Mouse (Mus musculus): ENCODE results near the gene Ntrk2.

The Ntrk2 gene

DNA sequence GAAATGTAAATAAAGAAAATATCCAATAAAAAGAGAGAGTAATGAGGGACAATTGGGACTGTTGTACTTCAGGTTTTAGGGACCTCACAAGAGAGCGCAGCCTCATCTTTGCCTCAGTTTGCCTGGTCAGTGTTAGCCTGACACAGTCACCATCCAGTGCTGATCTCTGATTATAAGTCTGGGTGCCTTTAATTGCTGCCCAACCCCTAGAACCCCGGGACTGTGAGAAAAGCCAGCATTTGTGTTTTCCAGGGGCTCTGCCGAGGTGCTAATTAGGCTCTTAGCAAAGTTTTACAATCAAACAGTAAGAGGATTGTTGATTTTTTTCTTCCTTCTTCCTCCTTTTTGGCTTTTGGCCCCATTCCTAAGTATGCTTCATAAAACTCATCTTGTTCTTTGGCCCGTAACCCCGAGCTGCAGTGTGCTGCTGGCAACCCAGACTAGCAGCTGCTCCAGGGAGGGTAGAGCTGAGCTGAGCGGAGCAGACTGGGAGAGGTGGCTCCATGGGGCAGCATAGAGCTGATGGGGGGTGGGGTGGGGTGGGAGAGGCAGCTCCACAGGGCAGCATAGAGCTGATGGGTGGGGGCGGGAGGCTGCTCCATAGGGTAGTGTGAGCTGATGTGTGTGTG lies 34.5 kb downstream of the Ntrk2 start:
- in situ Hi-C loops (cut with MboI, MseI) = no loop called here

DNA sequence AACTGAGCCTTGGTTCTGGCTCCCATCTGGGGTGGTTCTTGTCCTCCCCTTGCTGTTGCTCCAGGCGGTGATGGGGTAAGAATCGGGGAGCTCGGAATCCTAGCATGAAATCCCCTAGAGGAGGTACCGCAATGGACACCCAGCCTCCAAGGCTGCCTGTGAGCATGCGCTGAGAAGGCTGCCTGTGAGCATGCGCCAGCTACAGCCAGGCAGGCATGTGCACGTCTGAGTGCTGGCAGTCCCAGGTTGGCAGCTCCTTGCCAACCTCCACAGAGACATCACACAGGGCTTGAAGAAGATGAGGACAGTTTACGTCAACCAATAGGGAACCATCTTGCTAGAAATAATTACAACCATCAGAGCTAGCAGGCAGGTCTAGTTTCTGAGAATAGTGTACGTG lies 37.5 kb downstream of the Ntrk2 start:
- in situ Hi-C loops (cut with MboI, MseI) = no loop called here

DNA sequence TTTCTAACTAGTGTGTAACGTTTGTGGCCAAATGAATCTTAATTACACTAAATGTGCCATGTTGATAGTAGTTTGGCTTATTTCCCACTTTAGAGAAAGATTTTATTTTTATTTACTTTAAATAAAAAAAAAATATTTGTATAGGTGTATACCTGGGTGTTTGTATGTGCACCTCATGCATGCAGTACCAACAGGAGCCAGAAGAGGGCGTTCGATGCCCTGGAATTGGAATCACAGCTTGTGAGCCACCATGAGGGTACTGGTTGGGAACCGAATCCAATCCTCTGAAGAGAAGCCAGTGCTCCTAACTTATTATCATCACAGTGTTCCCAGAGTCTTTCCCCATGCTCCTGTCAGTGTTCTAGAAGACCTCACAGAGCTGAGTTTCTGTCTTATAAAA lies 42.2 kb downstream of the Ntrk2 start:
- in situ Hi-C loops (cut with MboI, MseI) = no loop called here

- in situ Hi-C loops (cut with MboI, MseI) = no loop called here
Measured at GRCm38 (mm10) chr13:58853685-58854084, 47.3 kb downstream of the Ntrk2 start.

DNA sequence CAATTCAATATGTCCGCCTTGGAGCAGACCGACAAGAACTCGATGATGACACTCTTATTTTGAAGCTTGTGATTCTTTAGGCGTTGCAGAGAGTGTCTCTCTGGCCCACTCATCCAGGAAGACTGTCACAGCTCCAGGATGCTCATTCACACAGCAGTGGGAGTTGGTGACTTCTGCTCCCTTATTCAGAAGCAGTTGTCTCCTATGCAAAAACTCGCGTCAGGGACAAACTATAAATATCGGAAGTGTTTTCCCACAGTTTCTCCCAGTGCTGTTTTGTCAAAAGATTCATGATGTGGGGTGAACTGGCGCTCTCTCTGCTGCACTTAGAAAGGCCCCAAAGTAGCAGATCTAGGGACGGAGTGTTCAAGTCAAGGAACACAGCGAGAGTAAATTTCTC lies 59.9 kb downstream of the Ntrk2 start:
- in situ Hi-C loops (cut with MboI, MseI) = no loop called here

GRCm38 (mm10) chr13:58866776-58867435 lies 60.5 kb downstream of the Ntrk2 start:
- in situ Hi-C loops (cut with MboI, MseI) = no loop called here

- in situ Hi-C loops (cut with MboI, MseI) = no loop called here
Measured at GRCm38 (mm10) chr13:58882468-58882867, 76.1 kb downstream of the Ntrk2 start.

DNA sequence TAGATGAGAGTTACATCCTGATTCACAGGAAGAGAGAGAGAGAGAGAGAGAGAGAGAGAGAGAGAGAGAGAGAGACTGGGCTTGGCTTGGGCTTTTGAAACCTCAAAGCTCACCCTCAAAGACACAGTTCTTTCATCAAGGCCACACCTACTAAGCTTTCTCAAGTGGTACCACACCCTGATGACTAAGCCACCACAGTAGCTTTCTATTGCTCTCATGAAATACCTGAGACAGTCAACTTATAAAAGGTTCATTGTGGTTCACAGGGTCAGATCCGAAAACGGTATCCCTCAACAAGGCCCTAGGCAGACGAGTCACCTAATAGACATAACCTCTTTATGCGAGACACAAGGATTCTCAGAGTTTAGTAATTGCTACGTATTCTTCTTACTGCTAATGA lies 76.5 kb downstream of the Ntrk2 start:
- in situ Hi-C loops (cut with MboI, MseI) = no loop called here

DNA sequence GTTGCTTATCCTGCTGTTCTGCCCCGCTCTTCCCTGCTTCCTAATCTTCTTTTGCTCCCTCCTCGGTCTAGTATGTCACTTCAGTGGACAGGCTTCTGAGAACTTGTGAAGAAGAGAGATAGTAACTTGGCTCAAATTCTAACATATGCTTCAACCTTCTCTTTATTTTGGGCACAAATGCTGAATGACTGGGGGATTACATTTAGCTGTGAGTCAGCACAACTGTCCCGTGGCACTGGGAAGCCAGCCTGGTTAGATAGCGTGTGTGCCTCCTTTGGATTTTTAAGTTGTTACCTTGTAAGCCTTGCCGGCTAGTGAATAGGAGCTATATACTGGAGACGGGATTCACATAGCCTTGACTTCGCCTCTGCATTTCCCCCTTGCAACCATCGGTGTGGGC lies 79.7 kb downstream of the Ntrk2 start:
- in situ Hi-C loops (cut with MboI, MseI) = no loop called here

GRCm38 (mm10) chr13:58896254-58896910 lies 90.0 kb downstream of the Ntrk2 start:
- in situ Hi-C loops (cut with MboI, MseI) = no loop called here

- in situ Hi-C loops (cut with MboI, MseI) = no loop called here
Measured at GRCm38 (mm10) chr13:58899337-58899736, 93.0 kb downstream of the Ntrk2 start.

DNA sequence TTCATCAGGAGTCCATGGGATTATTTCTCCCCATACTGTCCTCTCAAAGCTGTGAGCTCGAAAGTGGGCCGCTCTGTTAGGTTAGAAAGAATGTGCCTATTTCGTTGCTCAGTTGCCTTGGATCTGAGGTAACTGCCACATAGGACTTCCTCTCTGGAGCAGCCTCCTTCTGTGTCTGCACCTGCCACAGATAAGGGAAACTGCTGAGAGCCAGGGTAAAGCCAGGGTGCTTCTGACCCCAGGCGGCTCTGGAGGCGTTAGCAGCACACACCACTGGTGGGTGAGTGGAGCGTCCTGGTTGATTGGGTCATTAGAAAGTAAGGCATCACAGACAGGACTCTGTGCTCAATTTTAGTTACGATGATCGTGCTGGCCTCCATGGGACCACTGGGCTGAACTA lies 95.9 kb downstream of the Ntrk2 start:
- in situ Hi-C loops (cut with MboI, MseI) = no loop called here

DNA sequence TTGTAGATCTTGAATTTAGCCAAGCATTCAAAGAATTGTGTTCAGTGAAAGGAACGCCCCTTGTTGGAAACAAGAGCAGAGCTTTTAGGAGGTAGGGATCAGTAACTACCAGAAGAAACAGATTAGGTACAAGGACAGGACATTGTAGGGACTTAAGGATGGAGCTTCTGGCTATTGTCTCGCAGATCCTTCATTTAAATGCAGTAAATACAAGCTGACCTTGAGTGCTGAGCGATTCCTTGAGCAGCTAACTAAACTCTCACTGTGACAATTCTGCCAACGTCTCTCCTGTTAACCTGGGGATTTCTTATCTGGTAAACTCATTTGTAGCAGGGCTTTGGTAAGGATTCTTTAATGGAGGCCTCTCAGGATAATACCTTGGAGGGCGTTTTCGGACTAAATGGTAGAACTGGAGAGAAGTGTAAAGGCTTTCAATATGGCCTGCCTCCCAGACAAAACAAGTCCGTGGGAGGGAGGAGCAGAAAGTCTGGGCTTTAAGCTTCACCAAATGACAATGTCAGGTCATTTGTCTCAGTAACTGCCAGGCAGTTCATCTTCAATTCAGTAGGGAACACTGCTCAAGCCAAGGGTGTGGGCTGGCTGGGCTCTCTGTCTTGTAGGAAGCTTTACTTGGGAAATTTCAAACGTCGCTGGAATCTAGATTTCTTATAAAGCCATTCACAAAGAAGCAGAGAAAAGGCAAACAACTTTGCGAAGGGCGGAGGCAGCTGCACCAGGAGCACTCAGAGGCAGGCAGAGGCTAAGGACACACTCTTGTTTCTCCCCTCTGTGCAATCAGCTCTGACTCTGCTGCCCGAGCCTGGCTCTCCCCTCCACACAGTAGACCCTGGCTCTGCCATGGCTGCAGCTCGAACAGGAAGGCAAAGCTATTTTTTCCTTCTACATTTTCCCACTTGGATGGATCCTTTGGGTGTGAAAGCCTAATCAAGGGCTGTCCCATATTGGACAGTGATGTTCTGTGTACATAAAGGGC lies 98.7 kb downstream of the Ntrk2 start:
- in situ Hi-C loops (cut with MboI, MseI) = no loop called here

GRCm38 (mm10) chr13:58911936-58912335 lies 105.6 kb downstream of the Ntrk2 start:
- in situ Hi-C loops (cut with MboI, MseI) = no loop called here

DNA sequence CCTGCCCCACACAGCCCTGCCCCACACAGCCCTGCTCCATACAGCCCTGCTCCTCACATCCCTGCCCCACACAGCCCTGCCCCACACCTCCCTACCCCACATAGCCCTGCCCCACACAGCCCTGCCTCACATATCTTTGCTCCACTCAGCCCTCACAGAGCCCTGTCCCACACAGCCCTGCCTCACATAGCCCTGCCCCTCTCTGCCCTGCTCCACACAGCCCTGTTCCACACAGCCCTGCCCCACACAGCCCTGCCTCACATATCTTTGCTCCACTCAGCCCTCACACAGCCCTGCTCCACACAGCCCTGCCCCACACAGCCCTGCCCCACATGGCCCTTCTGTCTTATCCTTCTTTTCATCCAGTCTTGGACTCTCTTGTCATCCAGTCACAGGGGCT lies 106.2 kb downstream of the Ntrk2 start:
- in situ Hi-C loops (cut with MboI, MseI) = no loop called here

DNA sequence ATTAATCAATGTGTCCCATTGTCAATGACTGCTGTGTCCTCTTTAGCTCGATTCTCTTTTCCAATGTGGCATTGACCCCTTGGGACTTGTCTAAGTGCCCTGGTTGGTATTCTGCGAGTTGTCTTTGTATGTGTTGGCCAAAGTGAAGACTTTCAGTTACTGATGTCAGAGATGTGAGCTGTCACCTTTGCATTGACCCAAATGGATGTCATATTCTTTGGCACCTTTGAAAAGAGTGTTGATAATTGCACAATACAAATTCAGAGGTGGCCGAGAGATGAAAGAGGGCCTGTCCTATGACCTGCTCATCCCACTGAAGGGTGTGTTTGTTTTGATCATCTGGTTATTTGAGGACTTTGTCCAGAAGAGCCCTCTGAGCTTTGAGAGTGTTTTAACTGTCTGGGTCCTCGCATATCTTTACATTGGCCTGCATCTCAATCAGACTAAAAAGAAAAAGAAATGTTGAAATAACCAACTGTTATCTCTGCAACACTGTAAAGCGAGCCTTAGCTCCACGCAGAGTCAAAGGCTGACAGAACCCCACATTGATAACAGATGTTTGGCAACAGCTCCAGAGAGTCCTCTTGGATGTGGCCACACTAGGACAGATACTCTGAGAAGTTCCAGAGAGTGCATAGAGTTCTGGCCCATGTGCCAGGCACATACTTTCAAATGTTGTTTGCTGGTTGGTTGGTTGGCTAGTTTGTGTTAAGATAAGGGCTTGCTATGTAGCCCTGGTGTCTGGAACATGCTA lies 107.9 kb downstream of the Ntrk2 start:
- in situ Hi-C loops (cut with MboI, MseI) = no loop called here

DNA sequence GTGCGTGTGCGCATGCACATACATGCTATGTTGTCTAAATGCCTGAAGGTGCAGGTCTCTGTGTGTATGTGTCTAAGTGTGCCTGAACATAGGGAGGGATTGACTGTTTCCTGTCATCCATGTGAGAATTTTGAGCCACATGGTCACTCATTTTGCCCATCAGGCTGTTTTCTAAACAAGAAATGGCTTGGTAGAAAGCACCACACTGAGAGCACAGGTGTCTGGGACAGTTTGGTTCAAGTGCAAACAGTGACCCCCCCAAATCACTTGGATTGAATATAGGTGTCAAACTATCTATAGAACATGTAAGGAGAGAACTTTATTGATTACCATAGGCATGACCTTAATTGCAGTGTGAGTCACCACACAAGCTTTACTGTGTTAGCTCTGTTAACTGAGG lies 110.0 kb downstream of the Ntrk2 start:
- in situ Hi-C loops (cut with MboI, MseI) = no loop called here

DNA sequence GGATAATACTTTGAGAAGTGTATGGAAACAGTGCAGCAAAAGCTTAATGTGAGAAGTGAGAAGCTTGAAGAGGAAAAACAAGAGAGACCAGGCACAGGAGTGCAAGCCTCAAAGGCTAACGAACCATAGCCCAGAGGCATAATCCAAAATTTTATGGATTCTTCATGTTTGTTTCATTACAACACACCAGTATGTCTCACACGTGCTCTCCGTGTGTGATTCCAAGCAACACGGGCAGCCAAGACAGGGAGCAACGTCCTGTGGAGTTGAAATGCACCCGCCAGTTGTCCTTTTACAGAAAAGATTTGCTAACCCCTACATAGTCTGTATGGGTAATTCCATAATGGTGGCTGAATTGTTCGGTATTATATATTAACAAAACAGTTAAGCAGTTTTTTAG lies 113.9 kb downstream of the Ntrk2 start:
- in situ Hi-C loops (cut with MboI, MseI) = no loop called here

DNA sequence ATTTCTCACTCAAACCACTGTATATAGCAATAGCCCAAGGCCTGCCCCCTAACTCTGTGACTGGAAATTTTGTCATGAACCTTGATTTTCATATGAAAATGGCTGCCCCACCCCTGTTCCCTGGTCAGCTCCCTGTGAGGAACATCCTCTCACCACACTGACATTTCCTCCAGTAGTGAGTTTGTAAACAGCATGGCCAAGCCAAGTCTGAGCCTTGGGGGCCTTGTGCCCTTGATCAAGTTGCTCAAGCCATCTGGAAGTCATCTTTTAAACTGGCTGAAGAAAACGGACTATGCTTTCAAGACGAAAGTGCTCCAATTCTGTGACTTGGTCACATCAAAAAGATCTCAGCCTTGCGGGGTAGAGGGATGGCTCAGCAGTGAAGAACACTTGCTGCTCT lies 114.9 kb downstream of the Ntrk2 start:
- in situ Hi-C loops (cut with MboI, MseI) = no loop called here

DNA sequence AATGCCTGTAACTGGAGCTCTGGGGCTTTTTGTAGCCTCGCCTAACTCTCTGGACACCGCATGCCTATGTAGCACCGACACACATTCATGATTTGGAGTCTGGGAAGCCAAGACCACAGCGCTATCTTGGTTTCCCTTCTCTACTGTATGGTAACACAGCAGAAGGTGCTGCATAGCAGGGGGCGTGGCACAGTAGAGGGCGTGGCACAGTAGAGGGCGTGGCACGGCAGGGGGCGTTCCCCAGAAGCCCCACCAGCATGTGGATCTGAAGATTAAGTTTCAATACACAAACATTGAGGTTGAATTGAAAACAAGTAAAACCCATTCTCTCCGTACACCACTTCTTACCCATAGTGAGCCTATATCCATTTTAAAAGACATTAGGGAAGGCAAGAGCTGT lies 115.3 kb downstream of the Ntrk2 start:
- in situ Hi-C loops (cut with MboI, MseI) = no loop called here

DNA sequence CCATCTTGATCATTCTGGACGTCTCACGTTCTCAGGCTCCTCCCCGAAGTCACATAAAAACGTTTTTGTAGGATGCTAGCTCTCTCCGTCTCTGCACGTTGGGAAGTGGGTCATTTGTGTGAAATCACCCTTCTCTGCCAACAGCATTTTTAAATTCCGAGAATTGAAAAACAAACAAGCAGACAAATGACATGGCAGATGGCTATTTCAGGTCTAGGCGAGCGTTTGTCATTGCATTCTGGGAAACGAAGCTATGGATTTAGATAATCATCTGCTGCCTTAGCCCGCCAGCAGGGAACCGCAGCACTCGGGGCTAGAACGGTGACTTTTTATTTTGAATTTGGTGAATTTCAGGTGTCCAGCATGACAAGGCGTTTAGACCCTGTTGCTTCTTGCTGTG lies 115.8 kb downstream of the Ntrk2 start:
- in situ Hi-C loops (cut with MboI, MseI) = no loop called here

Data from regulatory T cell (primary cell).